Mouse (Mus musculus) heart, postnatal 0 days (tissue): Measurements from ENCODE around the gene Gabrb1.

Experiments used
- CTCF ChIP-seq: IDR thresholded peaks from 2 replicates; pipeline ENCODE4 v1.5.1; 2016; ENCODE audit warnings: antibody characterized with exemption, control low read depth, low read depth
- EP300 ChIP-seq: IDR thresholded peaks from 2 replicates; pipeline ENCODE4 v1.6.1; 2016; ENCODE audit warnings: antibody characterized with exemption, low read depth

- TF ChIP-seq EP300: no peak
- TF ChIP-seq CTCF: no peak
Measured at GRCm38 (mm10) chr5:71657482-71658114, at the start of gene Gabrb1.
